Mouse (Mus musculus): ENCODE measurements around the gene Cbfa2t3. TPM values are rescaled to one million over a fixed set of nuclear protein-coding genes. Genes with fewer than 3 reads are reported as not detected.

Gene Cbfa2t3
- total RNA-seq, 2 experiments from 2014 or later, result 27.2 to 29.7 TPM

GRCm38 (mm10) chr8:122623844-122624642, 74.9 kb downstream of the Cbfa2t3 start:
- intact Hi-C loops (cut with DNase I), result no loop called here
- DNase-seq (ENCODE audit: low spot score in 2 of 2), result no peak

GRCm38 (mm10) chr8:122622727-122623126, 76.2 kb downstream of the Cbfa2t3 start, which contains the start of gene Pabpn1l:
Gene Pabpn1l, minus strand, starts transcription at chr8:122622739.
- DNase-seq (ENCODE audit: low spot score in 2 of 2), result no peak
- intact Hi-C loops (cut with DNase I), result no loop called here

GRCm38 (mm10) chr8:122620446-122620845, 78.5 kb downstream of the Cbfa2t3 start:
- DNase-seq (ENCODE audit: low spot score in 2 of 2), result no peak
- intact Hi-C loops (cut with DNase I), result no loop called here

- DNase-seq (ENCODE audit: low spot score in 2 of 2), result no peak
- intact Hi-C loops (cut with DNase I), result loop anchor here (2.0 kb wide), 1 partner anchor 212 kb away; no protein-coding TSS in a partner anchor
Observed at GRCm38 (mm10) chr8:122618660-122619378, 80.1 kb downstream of the Cbfa2t3 start.

- intact Hi-C loops (cut with DNase I), result loop anchor here (2.0 kb wide), 1 partner anchor 213 kb away; no protein-coding TSS in a partner anchor
Observed at GRCm38 (mm10) chr8:122617947-122618546, 80.9 kb downstream of the Cbfa2t3 start.

GRCm38 (mm10) chr8:122616181-122616905, 82.6 kb downstream of the Cbfa2t3 start:
- intact Hi-C loops (cut with DNase I), result no loop called here
- no peak for DNase-seq (ENCODE audit: low spot score in 2 of 2)

More at GRCm38 (mm10) chr8:122617947-122618546, 80.9 kb downstream of the Cbfa2t3 start:
- DNase-seq (ENCODE audit: low spot score in 2 of 2), result peak; percentile 63 to 81

- intact Hi-C loops (cut with DNase I), result loop anchor here (5.0 kb wide), 1 partner anchor 109 kb away; no protein-coding TSS in a partner anchor
- peak; percentile 94 to 97 for DNase-seq (ENCODE audit: low spot score in 2 of 2)
Observed at GRCm38 (mm10) chr8:122611295-122612133, 87.4 kb downstream of the Cbfa2t3 start, which contains the start of the genes Galns and Trappc2l. Gene Galns, minus strand, starts transcription at chr8:122611463. Gene Trappc2l, plus strand, starts transcription at chr8:122611640.

GRCm38 (mm10) chr8:122610612-122611277, 88.2 kb downstream of the Cbfa2t3 start:
- intact Hi-C loops (cut with DNase I), result loop anchor here (5.0 kb wide), 1 partner anchor 108 kb away; no protein-coding TSS in a partner anchor

GRCm38 (mm10) chr8:122610209-122610608, 88.7 kb downstream of the Cbfa2t3 start:
- no peak for DNase-seq (ENCODE audit: low spot score in 2 of 2)
- intact Hi-C loops (cut with DNase I), result loop anchor here (5.0 kb wide), 1 partner anchor 108 kb away; no protein-coding TSS in a partner anchor

More at GRCm38 (mm10) chr8:122610612-122611277, 88.2 kb downstream of the Cbfa2t3 start:
- no peak for DNase-seq (ENCODE audit: low spot score in 2 of 2)

GRCm38 (mm10) chr8:122606810-122607209, 92.1 kb downstream of the Cbfa2t3 start:
- intact Hi-C loops (cut with DNase I), result no loop called here
- DNase-seq (ENCODE audit: low spot score in 2 of 2), result no peak

GRCm38 (mm10) chr8:122605367-122605766, 93.5 kb downstream of the Cbfa2t3 start:
- DNase-seq (ENCODE audit: low spot score in 2 of 2), result peak in 1 of 2 experiments; percentile 44
- intact Hi-C loops (cut with DNase I), result no loop called here

GRCm38 (mm10) chr8:122604640-122605039, 94.3 kb downstream of the Cbfa2t3 start:
- no peak for DNase-seq (ENCODE audit: low spot score in 2 of 2)
- intact Hi-C loops (cut with DNase I), result no loop called here

GRCm38 (mm10) chr8:122600666-122601065, 98.2 kb downstream of the Cbfa2t3 start:
- intact Hi-C loops (cut with DNase I), result no loop called here
- DNase-seq (ENCODE audit: low spot score in 2 of 2), result no peak

- intact Hi-C loops (cut with DNase I), result no loop called here
- DNase-seq (ENCODE audit: low spot score in 2 of 2), result no peak
Observed at GRCm38 (mm10) chr8:122596031-122596430, 102.9 kb downstream of the Cbfa2t3 start.

- intact Hi-C loops (cut with DNase I), result no loop called here
- DNase-seq (ENCODE audit: low spot score in 2 of 2), result no peak
Observed at GRCm38 (mm10) chr8:122593783-122594507, 105.0 kb downstream of the Cbfa2t3 start.

- intact Hi-C loops (cut with DNase I), result no loop called here
- DNase-seq (ENCODE audit: low spot score in 2 of 2), result no peak
Observed at GRCm38 (mm10) chr8:122593240-122593639, 105.7 kb downstream of the Cbfa2t3 start.

GRCm38 (mm10) chr8:122586749-122587148, 112.2 kb downstream of the Cbfa2t3 start:
- no peak for DNase-seq (ENCODE audit: low spot score in 2 of 2)
- intact Hi-C loops (cut with DNase I), result no loop called here
